Mouse (Mus musculus): Measurements from ENCODE around the gene Ywhag. TPM values are rescaled to one million over a fixed set of nuclear protein-coding genes. Genes with fewer than 3 reads are reported as not detected.
A peak's percentile ranks its signal among the peaks of the same experiment; 100 is the strongest.

Gene Ywhag
- total and polyA plus RNA-seq, 3 experiments, result 99.0 to 304 (median 275) TPM

DNA sequence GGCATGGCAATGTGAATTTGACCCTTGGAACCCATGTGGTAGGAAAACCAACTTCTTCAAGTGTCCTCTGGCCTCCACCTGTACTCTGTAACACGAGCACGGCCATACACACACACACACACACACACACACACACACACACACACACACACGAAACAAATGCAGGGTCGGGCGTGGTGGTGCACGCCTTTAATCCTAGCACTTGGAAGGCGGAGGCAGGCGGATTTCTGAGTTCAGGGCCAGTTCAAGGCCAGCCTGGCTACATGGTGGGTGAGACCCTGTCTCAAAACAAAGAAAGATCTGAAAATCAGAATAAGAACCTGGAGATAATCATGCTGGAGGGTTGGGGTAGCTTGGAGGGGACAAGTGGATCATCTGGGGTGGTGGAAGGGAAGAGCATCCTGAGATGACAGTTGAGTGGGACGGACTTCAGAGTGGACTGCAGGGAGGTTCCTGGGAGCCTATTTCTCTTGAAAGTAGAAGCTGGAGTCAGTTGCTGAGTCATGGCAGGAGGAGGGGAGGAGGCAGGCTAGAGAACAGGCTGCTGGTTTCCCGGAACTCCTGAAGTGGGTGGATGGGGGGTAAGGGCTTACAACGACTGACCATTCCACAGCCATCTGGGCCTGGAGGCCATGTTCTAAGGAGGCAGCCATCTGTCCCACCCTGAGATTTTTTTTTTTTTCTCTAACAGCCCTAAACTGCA lies 16.4 kb upstream of the Ywhag start:
- no peaks in the 10 kb centered on the region for H3K27me3 ChIP-seq (ENCODE audit: control insufficient read depth, insufficient read depth, low read length)
- intact Hi-C loops (cut with DNase I), result no loop called here
- H3K79me2 ChIP-seq (replicated peaks; ENCODE audit: control insufficient read depth, insufficient read depth, low read length), result no peaks in the 10 kb centered on the region
- no peak overlapping the region for H3K4me3 ChIP-seq
- peaks cover 2% of the 10 kb centered on the region for H3K4me1 ChIP-seq (ENCODE audit: control insufficient read depth, insufficient read depth, low read length)
- H3K27ac ChIP-seq, result no peak overlapping the region
- DNase-seq, result no peak
- WGBS, result 80% methylated on average over 11 of the region's 11 CpGs
- no peak for TF ChIP-seq POLR2A (IDR thresholded peaks at IDR 0.05; ENCODE audit: insufficient read depth, low read depth, low read length)
- no peaks in the 10 kb centered on the region for H3K36me3 ChIP-seq (ENCODE audit: control insufficient read depth, insufficient read depth, low read length)
- H3K9ac ChIP-seq (ENCODE audit: low read depth, low read length), result no peak overlapping the region

DNA sequence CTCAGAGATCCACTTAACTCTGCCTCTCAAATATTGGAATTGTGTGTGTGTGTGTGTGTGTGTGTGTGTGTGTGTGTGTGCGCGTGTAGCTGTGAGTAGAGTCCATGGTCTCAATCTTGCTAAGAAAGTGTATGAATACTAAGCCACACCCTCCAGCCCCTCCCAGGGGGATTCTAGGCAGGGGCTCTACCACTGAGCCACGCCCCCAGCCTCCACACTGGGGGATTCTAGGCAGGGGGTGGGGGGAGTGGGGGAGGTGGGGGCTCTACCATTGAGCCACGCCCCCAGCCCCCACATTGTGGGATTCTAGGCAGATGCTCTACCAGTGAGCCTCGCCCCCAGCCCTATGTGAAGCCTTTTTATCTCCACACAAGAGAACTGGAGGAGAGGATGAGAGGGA lies 12.2 kb upstream of the Ywhag start:
- H3K27me3 ChIP-seq (ENCODE audit: control insufficient read depth, insufficient read depth, low read length), result no peaks in the 10 kb centered on the region
- no peak for TF ChIP-seq EP300 (IDR thresholded peaks at IDR 0.05; ENCODE audit: insufficient read depth, low read depth, low read length)
- no peak for TF ChIP-seq POLR2A (IDR thresholded peaks at IDR 0.05; ENCODE audit: insufficient read depth, low read depth, low read length)
- TF ChIP-seq CTCF (IDR thresholded peaks at IDR 0.05), result no peak
- no peak for DNase-seq
- H3K36me3 ChIP-seq (ENCODE audit: control insufficient read depth, insufficient read depth, low read length), result no peaks in the 10 kb centered on the region
- H3K79me2 ChIP-seq (replicated peaks; ENCODE audit: control insufficient read depth, insufficient read depth, low read length), result no peaks in the 10 kb centered on the region
- no peak overlapping the region for H3K9ac ChIP-seq (ENCODE audit: low read depth, low read length)
- H3K4me3 ChIP-seq, result no peak overlapping the region
- WGBS, result 78% methylated on average over 5 of the region's 5 CpGs
- intact Hi-C loops (cut with DNase I), result no loop called here
- peaks cover 2% of the 10 kb centered on the region for H3K4me1 ChIP-seq (ENCODE audit: control insufficient read depth, insufficient read depth, low read length)
- no peak overlapping the region for H3K27ac ChIP-seq

DNA sequence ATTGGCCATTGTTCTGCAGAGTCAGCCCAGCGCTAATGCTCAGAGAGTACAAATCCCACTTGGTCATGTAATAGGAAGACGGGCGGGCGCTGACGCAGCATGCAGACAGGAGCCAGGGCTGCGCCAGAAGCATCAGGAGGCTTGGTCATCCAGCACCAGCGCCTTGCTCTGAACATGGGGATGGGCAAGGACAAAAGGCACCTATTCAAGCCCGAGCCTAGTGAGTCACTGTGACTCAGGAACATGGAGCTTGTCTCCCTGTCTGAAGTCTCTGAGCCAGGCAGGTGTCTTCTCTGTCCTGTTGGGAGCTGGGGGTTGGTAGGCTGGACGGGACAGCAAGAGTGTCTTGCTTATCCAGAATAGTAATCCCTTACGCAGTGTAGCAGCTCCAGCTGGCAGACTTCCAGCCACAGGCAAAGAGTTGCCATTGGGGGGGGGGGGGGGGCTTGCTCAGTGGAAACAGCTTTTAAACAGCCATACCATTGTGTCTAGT lies 11.5 kb upstream of the Ywhag start:
- intact Hi-C loops (cut with DNase I), result no loop called here
- H3K9ac ChIP-seq (ENCODE audit: low read depth, low read length), result no peak overlapping the region
- H3K4me3 ChIP-seq, result no peak overlapping the region
- DNase-seq, result no peak
- H3K4me1 ChIP-seq (ENCODE audit: control insufficient read depth, insufficient read depth, low read length), result peaks cover 2% of the 10 kb centered on the region
- no peaks in the 10 kb centered on the region for H3K27me3 ChIP-seq (ENCODE audit: control insufficient read depth, insufficient read depth, low read length)
- H3K79me2 ChIP-seq (replicated peaks; ENCODE audit: control insufficient read depth, insufficient read depth, low read length), result no peaks in the 10 kb centered on the region
- no peaks in the 10 kb centered on the region for H3K36me3 ChIP-seq (ENCODE audit: control insufficient read depth, insufficient read depth, low read length)
- H3K27ac ChIP-seq, result no peak overlapping the region
- TF ChIP-seq EP300 (IDR thresholded peaks at IDR 0.05; ENCODE audit: insufficient read depth, low read depth, low read length) (no peak), POLR2A (IDR thresholded peaks at IDR 0.05; ENCODE audit: insufficient read depth, low read depth, low read length) (no peak)
- WGBS, result 47% methylated on average over 10 of the region's 10 CpGs

DNA sequence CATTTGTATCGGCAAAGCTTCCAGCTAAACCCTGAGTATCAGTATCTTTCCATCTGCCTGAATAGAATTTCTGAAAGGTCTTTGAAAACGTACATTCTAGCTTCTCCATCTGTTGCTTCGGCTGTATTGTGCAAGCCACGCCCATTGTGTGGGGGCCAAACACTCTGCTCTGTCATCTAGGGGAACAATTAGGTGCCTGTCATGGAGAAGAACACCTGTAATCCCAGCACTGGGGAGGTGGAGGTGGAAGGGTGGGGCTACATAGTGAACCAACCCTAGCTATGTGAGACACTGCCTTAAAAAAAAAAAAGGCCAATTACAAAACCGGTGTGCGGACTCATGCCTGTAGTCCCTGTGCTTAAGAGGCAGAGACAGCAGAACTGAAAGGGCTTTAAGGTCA lies 8.3 kb upstream of the Ywhag start:
- Histone ChIP-seq H3K36me3 (ENCODE audit: control insufficient read depth, insufficient read depth, low read length) (no peaks in the 10 kb centered on the region), H3K27ac (no peak overlapping the region), H3K79me2 (replicated peaks; ENCODE audit: control insufficient read depth, insufficient read depth, low read length) (no peaks in the 10 kb centered on the region), H3K9ac (ENCODE audit: low read depth, low read length) (no peak overlapping the region), H3K27me3 (ENCODE audit: control insufficient read depth, insufficient read depth, low read length) (no peaks in the 10 kb centered on the region), H3K4me3 (no peak overlapping the region), H3K4me1 (ENCODE audit: control insufficient read depth, insufficient read depth, low read length) (peaks cover 2% of the 10 kb centered on the region)
- WGBS, result 67% methylated on average over 6 of the region's 6 CpGs
- TF ChIP-seq POLR2A (IDR thresholded peaks at IDR 0.05; ENCODE audit: insufficient read depth, low read depth, low read length) (no peak), CTCF (IDR thresholded peaks at IDR 0.05) (no peak), EP300 (IDR thresholded peaks at IDR 0.05; ENCODE audit: insufficient read depth, low read depth, low read length) (no peak)
- intact Hi-C loops (cut with DNase I), result no loop called here
- DNase-seq, result no peak

DNA sequence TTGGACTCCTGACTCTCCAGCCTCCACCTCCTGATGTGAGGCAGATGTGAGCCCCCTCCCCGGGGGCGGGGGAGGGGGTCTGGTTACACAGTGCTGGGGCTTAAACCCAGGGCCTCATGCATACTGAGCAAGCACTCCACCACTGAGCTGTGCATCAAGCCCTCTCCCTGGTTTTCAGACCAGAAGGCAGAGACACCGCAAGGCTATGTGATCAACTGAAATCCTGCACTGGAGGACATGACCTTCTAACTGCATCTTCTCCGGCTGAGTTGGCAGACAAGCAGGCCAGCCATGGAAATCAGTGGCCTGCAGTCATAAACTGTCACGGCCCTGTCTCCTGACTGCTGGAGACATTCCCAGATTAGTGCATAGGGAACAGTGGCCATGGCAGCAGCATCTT lies 6.2 kb upstream of the Ywhag start:
- Histone ChIP-seq H3K27me3 (ENCODE audit: control insufficient read depth, insufficient read depth, low read length) (no peaks in the 10 kb centered on the region), H3K27ac (no peak overlapping the region), H3K36me3 (ENCODE audit: control insufficient read depth, insufficient read depth, low read length) (no peaks in the 10 kb centered on the region), H3K4me1 (ENCODE audit: control insufficient read depth, insufficient read depth, low read length) (no peaks in the 10 kb centered on the region), H3K4me3 (no peak overlapping the region), H3K9ac (ENCODE audit: low read depth, low read length) (no peak overlapping the region), H3K79me2 (replicated peaks; ENCODE audit: control insufficient read depth, insufficient read depth, low read length) (no peaks in the 10 kb centered on the region)
- DNase-seq, result peak in 1 of 2 experiments; percentile 52
- intact Hi-C loops (cut with DNase I), result no loop called here
- TF ChIP-seq CTCF (IDR thresholded peaks at IDR 0.05) (no peak), EP300 (IDR thresholded peaks at IDR 0.05; ENCODE audit: insufficient read depth, low read depth, low read length) (0 out of 2 replicates have a peak, but pooled peaks have one; percentile 47)
- WGBS, result 45% methylated on average over 5 of the region's 5 CpGs

DNA sequence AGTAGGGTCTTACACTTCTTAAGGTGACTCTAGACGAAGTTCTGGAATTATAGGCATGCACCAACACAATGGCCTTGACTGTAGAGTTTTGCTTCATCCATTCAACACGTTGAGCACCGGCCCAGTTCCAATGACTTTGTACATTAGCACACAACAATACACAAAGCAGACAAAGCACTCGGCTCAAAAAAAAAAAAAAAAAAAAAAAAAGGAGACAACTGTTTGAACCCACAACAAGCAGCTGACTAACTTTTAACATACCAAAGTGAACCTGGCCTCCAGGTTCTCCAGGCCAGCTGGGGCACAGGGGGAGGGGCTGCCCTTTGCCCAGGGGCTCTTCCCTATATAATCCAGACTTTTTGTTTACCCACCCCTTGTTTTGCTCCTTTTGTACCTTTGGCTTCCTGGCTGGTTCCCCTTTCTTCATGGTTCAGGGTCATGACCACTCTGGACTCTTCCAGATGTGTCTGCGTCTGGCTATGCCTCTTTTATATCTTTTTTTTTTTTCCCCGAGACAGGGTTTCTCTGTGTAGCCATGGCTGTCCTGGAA lies 1.3 kb upstream of the Ywhag start:
- Histone ChIP-seq H3K79me2 (replicated peaks; ENCODE audit: control insufficient read depth, insufficient read depth, low read length) (no peaks in the 10 kb centered on the region), H3K4me1 (ENCODE audit: control insufficient read depth, insufficient read depth, low read length) (peaks cover 8% of the 10 kb centered on the region), H3K27ac (peak overlapping the region; percentile 98; the same call in 1 of the 2 replicates), H3K4me3 (no peak overlapping the region), H3K36me3 (ENCODE audit: control insufficient read depth, insufficient read depth, low read length) (peaks cover 16% of the 10 kb centered on the region), H3K9ac (ENCODE audit: low read depth, low read length) (no peak overlapping the region), H3K27me3 (ENCODE audit: control insufficient read depth, insufficient read depth, low read length) (no peaks in the 10 kb centered on the region)
- TF ChIP-seq EP300 (IDR thresholded peaks at IDR 0.05; ENCODE audit: insufficient read depth, low read depth, low read length) (no peak), CTCF (IDR thresholded peaks at IDR 0.05) (no peak), POLR2A (IDR thresholded peaks at IDR 0.05; ENCODE audit: insufficient read depth, low read depth, low read length) (no peak)
- 84% methylated on average over 6 of the region's 6 CpGs for WGBS
- DNase-seq, result no peak
- intact Hi-C loops (cut with DNase I), result loop anchor here (1.0 to 2.0 kb wide), 2 partner anchors 21 to 31 kb away; no protein-coding TSS in a partner anchor

All from heart, adult 2 months (tissue).